Mouse (Mus musculus): ENCODE results near the gene Vmn2r28.
"Not testable (repeated sequence)": the region's sequence is repeated elsewhere in the genome, so short reads cannot be mapped to it uniquely, and the experiment has no call there.

DNA sequence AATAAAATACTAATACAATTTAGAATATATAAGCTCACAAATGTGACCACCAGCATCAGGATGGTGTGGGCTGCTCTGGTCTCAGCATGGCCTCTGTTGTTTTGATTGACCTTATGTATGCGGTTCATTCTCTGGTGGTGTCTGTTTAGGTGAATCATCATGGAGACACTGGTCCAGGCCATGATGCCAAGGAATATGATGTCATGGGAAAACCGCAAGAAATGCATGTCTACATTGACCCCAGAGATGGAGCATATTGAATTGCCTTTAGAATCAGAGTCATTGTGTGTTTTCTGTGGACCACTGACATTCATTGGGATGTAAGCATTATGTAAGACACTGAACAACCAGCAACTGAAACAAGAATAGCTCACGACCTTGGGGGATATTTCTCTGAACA is 39.7 kb downstream of the Vmn2r28 start:
- not testable (repeated sequence) for TF ChIP-seq CTCF (IDR thresholded peaks at IDR 0.05; ENCODE audit: low read depth, low read length); POLR2A (IDR thresholded peaks at IDR 0.05; ENCODE audit: borderline replicate concordance, low read depth, low read length)

Data from bone marrow macrophage, adult 2 months (primary cell).